Mouse (Mus musculus): ENCODE results near the gene Nup205.

Gene Nup205

GRCm38 (mm10) chr6:35245086-35245485 lies 67.9 kb downstream of the Nup205 start:
- no peak for DNase-seq (ENCODE audit: low spot score in 2 of 2)

GRCm38 (mm10) chr6:35251807-35252476 lies 74.7 kb downstream of the Nup205 start:
- no peak for DNase-seq (ENCODE audit: low spot score in 2 of 2)

- peak; percentile 82 to 87 for DNase-seq (ENCODE audit: low spot score in 2 of 2)
Measured at GRCm38 (mm10) chr6:35252477-35253346, 75.5 kb downstream of the Nup205 start.

- no peak for DNase-seq (ENCODE audit: low spot score in 2 of 2)
Measured at GRCm38 (mm10) chr6:35253474-35253873, 76.3 kb downstream of the Nup205 start.

- no peak for DNase-seq (ENCODE audit: low spot score in 2 of 2)
Measured at GRCm38 (mm10) chr6:35254136-35254904, 77.1 kb downstream of the Nup205 start.

- no peak for DNase-seq (ENCODE audit: low spot score in 2 of 2)
Measured at GRCm38 (mm10) chr6:35255017-35255416, 77.8 kb downstream of the Nup205 start.

- DNase-seq (ENCODE audit: low spot score in 2 of 2): peak; percentile 58 to 75
Measured at GRCm38 (mm10) chr6:35256691-35257090, 79.5 kb downstream of the Nup205 start.

- no peak for DNase-seq (ENCODE audit: low spot score in 2 of 2)
Measured at GRCm38 (mm10) chr6:35257626-35258190, 80.5 kb downstream of the Nup205 start.

GRCm38 (mm10) chr6:35258922-35259321 lies 81.7 kb downstream of the Nup205 start:
- DNase-seq (ENCODE audit: low spot score in 2 of 2): no peak

- no peak for DNase-seq (ENCODE audit: low spot score in 2 of 2)
Measured at GRCm38 (mm10) chr6:35259526-35259925, 82.3 kb downstream of the Nup205 start.

- no peak for DNase-seq (ENCODE audit: low spot score in 2 of 2)
Measured at GRCm38 (mm10) chr6:35260531-35260930, 83.3 kb downstream of the Nup205 start.

- no peak for DNase-seq (ENCODE audit: low spot score in 2 of 2)
Measured at GRCm38 (mm10) chr6:35265580-35266278, 88.5 kb downstream of the Nup205 start.

GRCm38 (mm10) chr6:35268711-35269110 lies 91.5 kb downstream of the Nup205 start:
- no peak for DNase-seq (ENCODE audit: low spot score in 2 of 2)

- DNase-seq (ENCODE audit: low spot score in 2 of 2): no peak
Measured at GRCm38 (mm10) chr6:35269643-35270042, 92.4 kb downstream of the Nup205 start.

GRCm38 (mm10) chr6:35271094-35271855 lies 94.1 kb downstream of the Nup205 start:
- no peak for DNase-seq (ENCODE audit: low spot score in 2 of 2)

- DNase-seq (ENCODE audit: low spot score in 2 of 2): no peak
Measured at GRCm38 (mm10) chr6:35271868-35272765, 94.9 kb downstream of the Nup205 start.

- DNase-seq (ENCODE audit: low spot score in 2 of 2): no peak
Measured at GRCm38 (mm10) chr6:35273391-35274082, 96.3 kb downstream of the Nup205 start.

GRCm38 (mm10) chr6:35277903-35278587 lies 100.8 kb downstream of the Nup205 start:
- no peak for DNase-seq (ENCODE audit: low spot score in 2 of 2)

Data from urinary bladder, adult 18-20 months (tissue).